Mouse (Mus musculus) yolk sac, embryonic 10.5 days (tissue): ENCODE data around the gene Scn9a.
A peak's percentile ranks its signal among the peaks of the same experiment; 100 is the strongest.

Experiments used
- DNase-seq: peaks from one replicate; pipeline ENCODE4 v3.0.0-alpha.2; 2017; ENCODE audit warnings: low spot score

Scn9a gene

GRCm38 (mm10) chr2:66462458-66462857, 172.3 kb downstream of the Scn9a start:
- no peak for DNase-seq

- DNase-seq, result no peak
Observed at GRCm38 (mm10) chr2:66440711-66441110, 194.1 kb downstream of the Scn9a start, which contains the start of gene Scn1a. TSS of gene Scn1a (minus strand) at chr2:66440840.

- peak; percentile 5 for DNase-seq
Observed at GRCm38 (mm10) chr2:66439764-66440471, 194.8 kb downstream of the Scn9a start.

GRCm38 (mm10) chr2:66436286-66436685, 198.5 kb downstream of the Scn9a start:
- no peak for DNase-seq
